Mouse (Mus musculus): ENCODE results near the gene Utrn. TPM values are rescaled to one million over a fixed set of nuclear protein-coding genes. Genes with fewer than 3 reads are reported as not detected.

Gene Utrn
- polyA plus RNA-seq, 1 experiment from 2014 or later: 67.9 TPM

DNA sequence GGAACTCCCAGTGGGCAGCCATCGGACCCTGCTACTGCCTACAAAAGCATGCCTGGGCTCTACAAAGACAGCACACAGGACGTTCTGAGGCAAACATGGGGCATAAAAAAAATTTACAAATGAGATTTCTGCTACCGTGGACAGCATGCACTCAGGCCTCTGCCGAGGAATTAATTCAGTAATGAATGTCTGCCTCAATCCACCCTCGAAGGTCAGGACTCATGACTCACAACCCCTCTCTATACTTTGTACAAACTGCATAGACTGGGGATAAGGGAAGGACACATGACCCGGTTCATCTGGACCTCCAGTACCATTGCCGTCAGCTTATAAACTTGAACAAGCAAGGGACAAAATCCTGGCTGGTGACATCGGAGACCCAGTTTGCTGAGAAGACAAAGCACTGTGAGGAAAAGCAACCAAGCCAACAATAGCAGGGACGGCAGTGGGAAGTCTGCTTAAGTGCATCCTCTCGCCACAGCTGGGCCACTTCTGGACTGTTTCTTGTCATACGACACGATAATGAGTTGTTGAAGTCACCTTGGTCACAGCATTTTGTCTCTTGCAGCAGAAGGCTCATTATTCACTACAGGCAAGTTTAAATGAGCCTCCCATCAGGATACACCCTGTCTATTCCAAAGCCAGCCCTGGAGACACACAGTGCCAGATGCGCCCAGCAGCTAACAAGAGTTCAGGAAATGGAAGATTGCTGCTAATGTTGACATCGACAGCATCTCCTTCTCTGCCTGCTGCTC, 144.7 kb downstream of the Utrn start:
- no peaks in the 10 kb centered on the region for H3K9me3 ChIP-seq (ENCODE audit: low read depth, low read length)
- DNase-seq (peak; percentile 35), ATAC-seq (ENCODE audit: insufficient read depth) (peak; percentile 56; the same call in 1 of the 2 replicates)
- WGBS: 46% methylated on average over 14 of the region's 14 CpGs
- H3K4me2 ChIP-seq: no peak overlapping the region
- H3K36me3 ChIP-seq (ENCODE audit: insufficient read depth): peaks cover 48% of the 10 kb centered on the region
- no peaks in the 10 kb centered on the region for H3K4me1 ChIP-seq (ENCODE audit: insufficient read depth)
- TF ChIP-seq CTCF (IDR thresholded peaks at IDR 0.05; ENCODE audit: low read depth): no peak
- no peak overlapping the region for H3K27ac ChIP-seq (ENCODE audit: low read depth)
- no peaks in the 10 kb centered on the region for H3K27me3 ChIP-seq (ENCODE audit: insufficient read depth, low read length)
- no peak overlapping the region for H3K4me3 ChIP-seq (ENCODE audit: low read depth, low read length)
- H3K9ac ChIP-seq: no peak overlapping the region

DNA sequence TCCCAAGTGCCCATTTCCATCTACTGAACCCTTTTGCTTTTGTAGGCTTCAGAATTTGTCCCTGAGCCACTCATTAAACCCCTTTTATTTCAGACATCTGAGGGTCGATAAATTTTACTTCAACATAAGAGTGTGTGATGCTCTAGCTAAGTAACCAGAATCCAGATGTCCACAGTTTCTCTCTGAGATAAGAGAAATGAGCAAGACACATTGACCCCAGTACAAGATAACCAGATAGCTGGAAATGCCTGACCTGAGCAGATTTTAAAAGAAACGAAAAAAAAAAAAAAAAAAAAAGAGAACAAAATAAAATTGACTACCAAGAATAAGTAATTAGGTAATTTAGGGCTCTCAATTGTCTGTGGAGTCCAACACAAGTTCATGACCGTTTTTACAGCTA, 145.9 kb downstream of the Utrn start:
- no peak for TF ChIP-seq CTCF (IDR thresholded peaks at IDR 0.05; ENCODE audit: low read depth)
- WGBS: 50% methylated on average over 3 of the region's 3 CpGs
- H3K36me3 ChIP-seq (ENCODE audit: insufficient read depth): peaks cover 48% of the 10 kb centered on the region
- no peaks in the 10 kb centered on the region for H3K9me3 ChIP-seq (ENCODE audit: low read depth, low read length)
- no peaks in the 10 kb centered on the region for H3K4me1 ChIP-seq (ENCODE audit: insufficient read depth)
- no peak overlapping the region for H3K27ac ChIP-seq (ENCODE audit: low read depth)
- no peak overlapping the region for H3K9ac ChIP-seq
- H3K4me3 ChIP-seq (ENCODE audit: low read depth, low read length): no peak overlapping the region
- ATAC-seq (ENCODE audit: insufficient read depth) (no peak), DNase-seq (no peak)
- no peak overlapping the region for H3K4me2 ChIP-seq
- no peaks in the 10 kb centered on the region for H3K27me3 ChIP-seq (ENCODE audit: insufficient read depth, low read length)

DNA sequence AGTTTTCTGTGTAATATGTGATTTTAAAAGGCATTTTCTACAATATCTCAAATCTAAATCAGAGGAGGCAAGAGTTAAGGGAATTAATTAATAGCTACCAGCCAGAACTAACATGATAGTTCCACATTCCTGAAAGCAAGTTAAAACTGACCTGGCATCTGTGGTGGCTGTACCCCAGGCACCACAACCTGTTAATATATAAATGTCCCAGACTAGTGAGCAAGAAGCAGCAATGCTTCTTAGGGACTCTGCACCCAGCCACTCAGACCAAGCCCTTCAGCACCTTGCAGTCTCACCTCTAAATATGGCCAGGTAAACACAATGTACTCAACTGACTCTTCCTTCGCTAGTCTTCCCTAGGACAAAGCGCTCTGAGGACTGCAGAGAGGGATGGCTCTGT, 147.1 kb downstream of the Utrn start:
- no peak for TF ChIP-seq CTCF (IDR thresholded peaks at IDR 0.05; ENCODE audit: low read depth)
- DNase-seq (no peak), ATAC-seq (ENCODE audit: insufficient read depth) (no peak)
- Histone ChIP-seq H3K9ac (no peak overlapping the region), H3K27ac (ENCODE audit: low read depth) (no peak overlapping the region), H3K36me3 (ENCODE audit: insufficient read depth) (peaks cover 44% of the 10 kb centered on the region; the same call in 1 of the 2 replicates), H3K4me3 (ENCODE audit: low read depth, low read length) (no peak overlapping the region), H3K27me3 (ENCODE audit: insufficient read depth, low read length) (no peaks in the 10 kb centered on the region), H3K4me2 (no peak overlapping the region), H3K4me1 (ENCODE audit: insufficient read depth) (no peaks in the 10 kb centered on the region), H3K9me3 (ENCODE audit: low read depth, low read length) (no peaks in the 10 kb centered on the region)
- WGBS: 90% methylated on average over 2 of the region's 2 CpGs

DNA sequence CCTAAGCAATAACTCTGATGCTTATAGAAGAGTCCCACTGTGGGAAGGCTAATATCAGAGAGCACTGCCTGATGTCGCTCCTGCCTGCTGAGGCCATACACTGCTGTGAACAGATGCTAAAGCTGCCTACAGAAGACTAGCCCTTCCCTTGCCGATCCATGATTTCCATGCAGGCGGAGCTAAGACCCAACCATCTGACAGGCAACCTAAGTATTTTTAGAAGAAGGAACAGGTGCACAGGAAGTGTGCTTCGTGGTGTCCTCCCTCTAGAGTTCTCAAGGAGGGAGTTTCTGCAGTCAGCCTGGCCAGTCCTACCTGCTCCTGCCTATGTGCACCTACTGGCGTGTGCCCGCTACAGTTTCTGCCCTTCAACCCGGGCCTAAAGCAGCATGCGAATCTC, 150.8 kb downstream of the Utrn start:
- peaks cover 39% of the 10 kb centered on the region; the same call in 1 of the 2 replicates for H3K36me3 ChIP-seq (ENCODE audit: insufficient read depth)
- DNase-seq: no peak
- TF ChIP-seq CTCF (IDR thresholded peaks at IDR 0.05; ENCODE audit: low read depth): no peak

DNA sequence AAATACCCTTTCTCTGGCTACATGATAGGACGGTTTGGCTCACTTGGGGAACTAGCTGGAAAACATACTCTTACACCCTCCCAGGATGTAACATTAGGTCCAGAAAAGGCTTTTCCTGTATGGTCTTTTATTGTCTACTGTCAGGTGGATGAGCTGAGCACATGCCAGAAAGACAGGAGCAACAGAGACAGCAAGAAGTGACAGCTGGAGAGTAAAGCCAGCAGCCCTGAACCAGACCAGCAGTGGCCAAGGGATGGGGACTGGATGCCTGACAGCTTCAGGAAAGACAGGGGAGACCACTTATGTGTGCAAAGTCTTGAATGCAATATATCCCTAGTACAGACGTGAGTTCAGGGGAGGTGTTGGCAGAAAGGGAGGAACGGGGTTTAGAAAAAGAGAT, 151.8 kb downstream of the Utrn start:
- H3K4me3 ChIP-seq (ENCODE audit: low read depth, low read length): no peak overlapping the region
- H3K4me2 ChIP-seq: no peak overlapping the region
- H3K36me3 ChIP-seq (ENCODE audit: insufficient read depth): peaks cover 49% of the 10 kb centered on the region
- H3K9ac ChIP-seq: no peak overlapping the region
- WGBS: 84% methylated on average over 3 of the region's 3 CpGs
- DNase-seq (no peak), ATAC-seq (ENCODE audit: insufficient read depth) (no peak)
- H3K27ac ChIP-seq (ENCODE audit: low read depth): no peak overlapping the region
- TF ChIP-seq CTCF (IDR thresholded peaks at IDR 0.05; ENCODE audit: low read depth): no peak
- no peaks in the 10 kb centered on the region for H3K4me1 ChIP-seq (ENCODE audit: insufficient read depth)
- no peaks in the 10 kb centered on the region for H3K9me3 ChIP-seq (ENCODE audit: low read depth, low read length)
- H3K27me3 ChIP-seq (ENCODE audit: insufficient read depth, low read length): no peaks in the 10 kb centered on the region

More for the DNA sequence above, 150.8 kb downstream of the Utrn start:
- 90% methylated on average over 8 of the region's 8 CpGs for WGBS
- H3K4me3 ChIP-seq (ENCODE audit: low read depth, low read length): no peak overlapping the region
- no peak overlapping the region for H3K9ac ChIP-seq
- no peak overlapping the region for H3K27ac ChIP-seq (ENCODE audit: low read depth)
- H3K4me1 ChIP-seq (ENCODE audit: insufficient read depth): no peaks in the 10 kb centered on the region
- no peaks in the 10 kb centered on the region for H3K27me3 ChIP-seq (ENCODE audit: insufficient read depth, low read length)
- no peak for ATAC-seq (ENCODE audit: insufficient read depth)
- no peaks in the 10 kb centered on the region for H3K9me3 ChIP-seq (ENCODE audit: low read depth, low read length)
- no peak overlapping the region for H3K4me2 ChIP-seq

DNA sequence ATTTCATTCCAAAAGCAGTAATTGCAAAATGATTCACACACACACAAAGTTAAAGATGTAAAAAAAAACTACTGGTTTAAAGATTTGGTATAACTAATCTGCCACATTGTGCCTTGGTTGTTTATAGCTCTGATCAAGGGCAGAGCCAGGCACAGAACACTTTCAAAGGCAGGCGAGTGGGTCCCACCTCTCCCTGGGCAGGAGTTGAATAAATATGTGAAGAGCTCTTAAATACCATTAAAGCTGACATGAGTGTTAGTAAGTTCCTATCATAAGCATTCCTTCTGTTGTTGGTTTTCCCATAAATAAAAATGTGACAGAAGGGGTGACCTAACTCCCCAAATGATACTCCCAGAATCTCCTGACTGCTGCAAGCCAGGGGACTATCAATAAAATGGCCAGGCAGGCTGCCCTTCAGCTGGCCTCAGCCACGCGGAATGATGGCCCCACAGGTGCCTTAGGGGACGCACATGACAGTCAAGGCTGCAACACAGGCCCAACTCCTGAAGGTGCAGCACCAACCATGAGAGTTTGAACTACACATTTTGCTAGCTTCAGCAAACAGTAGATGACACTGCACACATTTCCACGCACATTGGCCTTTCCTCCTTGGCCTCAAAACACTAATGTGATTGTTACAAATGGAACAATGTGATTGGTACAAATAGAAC, 152.4 kb downstream of the Utrn start:
- no peaks in the 10 kb centered on the region for H3K4me1 ChIP-seq (ENCODE audit: insufficient read depth)
- ATAC-seq (ENCODE audit: insufficient read depth) (no peak), DNase-seq (no peak)
- no peaks in the 10 kb centered on the region for H3K27me3 ChIP-seq (ENCODE audit: insufficient read depth, low read length)
- no peak overlapping the region for H3K4me2 ChIP-seq
- no peak overlapping the region for H3K27ac ChIP-seq (ENCODE audit: low read depth)
- H3K9me3 ChIP-seq (ENCODE audit: low read depth, low read length): no peaks in the 10 kb centered on the region
- no peak overlapping the region for H3K9ac ChIP-seq
- peaks cover 50% of the 10 kb centered on the region for H3K36me3 ChIP-seq (ENCODE audit: insufficient read depth)
- 55% methylated on average over 5 of the region's 5 CpGs for WGBS
- TF ChIP-seq CTCF (IDR thresholded peaks at IDR 0.05; ENCODE audit: low read depth): no peak
- H3K4me3 ChIP-seq (ENCODE audit: low read depth, low read length): no peak overlapping the region

DNA sequence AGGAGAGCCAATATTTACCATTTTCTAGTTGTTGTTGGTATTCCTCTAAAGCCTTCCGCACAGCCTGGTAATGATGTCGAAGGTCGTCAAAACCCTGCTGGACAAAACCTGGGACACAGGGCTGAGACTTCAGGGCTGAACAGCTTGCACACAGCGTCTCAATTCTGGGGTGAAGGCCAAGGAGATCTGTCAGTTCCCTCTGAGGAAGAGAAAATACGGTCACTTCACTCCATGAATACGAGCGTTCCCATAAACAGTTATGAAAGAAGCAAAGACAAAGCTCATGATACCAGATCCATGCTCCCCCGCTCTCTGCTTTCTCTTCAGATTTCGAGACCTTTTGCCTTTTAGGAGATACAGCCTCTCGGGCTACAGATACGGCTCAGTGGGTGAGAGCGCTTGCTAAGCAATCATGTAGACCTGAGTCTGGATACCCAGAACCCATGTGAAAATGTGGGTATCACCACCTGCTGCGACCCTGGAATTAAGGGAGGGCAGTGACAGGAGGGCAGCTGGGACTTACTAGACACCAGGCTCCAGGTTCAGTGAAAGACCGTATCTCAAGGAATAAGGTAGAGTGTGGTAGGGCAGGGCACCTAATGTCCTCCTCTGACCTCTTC, 155.8 kb downstream of the Utrn start:
- H3K9me3 ChIP-seq (ENCODE audit: low read depth, low read length): no peaks in the 10 kb centered on the region
- no peak for DNase-seq
- no peak for TF ChIP-seq CTCF (IDR thresholded peaks at IDR 0.05; ENCODE audit: low read depth)
- 88% methylated on average over 14 of the region's 14 CpGs for WGBS
- H3K4me3 ChIP-seq (ENCODE audit: low read depth, low read length): no peak overlapping the region
- no peak overlapping the region for H3K4me2 ChIP-seq
- no peak overlapping the region for H3K9ac ChIP-seq
- H3K4me1 ChIP-seq (ENCODE audit: insufficient read depth): no peaks in the 10 kb centered on the region
- H3K36me3 ChIP-seq (ENCODE audit: insufficient read depth): peaks cover 37% of the 10 kb centered on the region
- H3K27ac ChIP-seq (ENCODE audit: low read depth): no peak overlapping the region
- no peaks in the 10 kb centered on the region for H3K27me3 ChIP-seq (ENCODE audit: insufficient read depth, low read length)
- ATAC-seq (ENCODE audit: insufficient read depth): no peak
